Mouse (Mus musculus): ENCODE data around the gene Smad9. TPM values are rescaled to one million over a fixed set of nuclear protein-coding genes. Genes with fewer than 3 reads are reported as not detected.
A peak's percentile ranks its signal among the peaks of the same experiment; 100 is the strongest.

The Smad9 gene
- polyA plus RNA-seq, 1 experiment = 0.12 TPM

DNA sequence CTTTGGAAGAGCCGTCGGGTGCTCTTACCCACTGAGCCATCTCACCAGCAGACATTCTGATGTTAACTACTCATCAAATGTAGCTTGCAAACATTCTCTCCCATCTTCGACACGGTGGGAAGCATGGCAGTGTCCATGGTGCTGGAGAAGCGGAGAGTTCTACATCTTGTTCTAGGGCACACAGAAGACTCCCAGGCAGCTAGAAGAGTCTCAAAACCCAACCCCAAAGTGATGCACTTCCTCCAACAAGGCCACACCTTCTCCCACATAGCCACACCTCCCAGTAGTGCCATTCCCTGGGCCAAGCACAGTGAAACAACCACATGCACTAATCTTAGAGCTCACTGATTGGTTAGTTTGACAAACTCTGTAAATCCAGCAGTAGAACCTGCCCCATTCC lies 53.7 kb downstream of the Smad9 start:
- Histone ChIP-seq H3K36me3 (ENCODE audit: control insufficient read depth, insufficient read depth) (peaks cover 3% of the 10 kb centered on the region), H3K4me2 (ENCODE audit: low read depth) (no peak overlapping the region), H3K4me3 (no peak overlapping the region), H3ac (ENCODE audit: control insufficient read depth, insufficient read length) (no peak overlapping the region), H3K27me3 (ENCODE audit: control insufficient read depth, insufficient read depth, insufficient read length) (no peaks in the 10 kb centered on the region), H3K79me2 (ENCODE audit: control insufficient read depth, insufficient read depth) (peaks cover 17% of the 10 kb centered on the region)
- TF ChIP-seq TCF12 (IDR thresholded peaks at IDR 0.05; ENCODE audit: insufficient read depth, poor library complexity, severe bottlenecking) (no peak), REST (IDR thresholded peaks at IDR 0.05; ENCODE audit: insufficient read depth, insufficient read length) (peak; percentile 47), POLR2A (IDR thresholded peaks at IDR 0.05; ENCODE audit: insufficient read length, low read depth) (no peak)

DNA sequence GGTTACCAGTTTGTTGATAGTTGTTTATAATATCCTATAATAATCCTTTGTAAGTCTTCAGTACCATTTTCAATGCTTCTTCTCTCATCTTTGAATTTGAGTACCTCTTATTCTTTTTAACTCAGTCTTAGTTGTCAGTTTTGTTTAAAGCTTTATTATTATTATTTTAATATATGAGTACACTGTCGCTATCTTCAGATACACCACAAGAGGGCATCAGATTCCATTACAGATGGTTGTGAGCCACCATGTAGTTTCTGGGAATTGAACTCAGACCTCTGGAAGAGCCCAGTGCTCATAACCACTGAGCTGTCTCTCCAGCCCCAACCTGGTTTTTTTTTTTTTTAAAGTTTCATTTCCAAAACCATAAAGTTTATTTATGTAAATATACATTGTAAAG lies 56.2 kb downstream of the Smad9 start:
- peaks cover 5% of the 10 kb centered on the region for H3K79me2 ChIP-seq (ENCODE audit: control insufficient read depth, insufficient read depth)
- no peak overlapping the region for H3K4me2 ChIP-seq (ENCODE audit: low read depth)
- H3K4me3 ChIP-seq = no peak overlapping the region
- H3K27me3 ChIP-seq (ENCODE audit: control insufficient read depth, insufficient read depth, insufficient read length) = peaks cover 3% of the 10 kb centered on the region
- no peak overlapping the region for H3ac ChIP-seq (ENCODE audit: control insufficient read depth, insufficient read length)
- no peaks in the 10 kb centered on the region for H3K36me3 ChIP-seq (ENCODE audit: control insufficient read depth, insufficient read depth)
- no peak for TF ChIP-seq REST (IDR thresholded peaks at IDR 0.05; ENCODE audit: insufficient read depth, insufficient read length)

DNA sequence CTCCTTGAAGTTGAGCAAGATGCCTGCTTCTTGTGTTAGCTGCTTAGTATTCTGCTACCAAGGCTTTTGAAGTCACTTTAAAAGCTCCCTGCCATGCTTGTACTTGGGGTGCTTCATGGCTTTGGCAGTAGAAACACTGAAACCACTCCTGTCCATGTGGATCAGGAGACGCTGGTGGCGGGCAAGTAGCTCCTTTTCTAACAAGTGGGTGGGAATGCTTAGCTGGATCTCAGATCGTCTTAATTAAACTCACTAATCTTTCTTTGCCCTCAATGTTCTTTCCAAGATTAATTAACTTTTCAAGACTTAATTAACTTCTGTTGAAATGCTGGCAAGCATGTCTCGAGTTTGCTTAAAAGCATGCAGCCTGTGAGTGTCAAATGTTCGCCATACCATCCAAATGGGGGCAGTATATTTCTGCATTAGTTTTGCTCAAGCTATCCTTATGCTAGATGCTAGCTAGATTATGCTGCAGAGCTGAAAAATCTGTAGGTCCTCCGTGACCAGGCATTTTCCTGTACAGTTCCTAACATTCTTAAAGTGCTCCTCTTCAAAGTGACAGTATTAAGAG lies 58.1 kb downstream of the Smad9 start:
- H3K4me3 ChIP-seq = no peak overlapping the region
- no peaks in the 10 kb centered on the region for H3K36me3 ChIP-seq (ENCODE audit: control insufficient read depth, insufficient read depth)
- no peaks in the 10 kb centered on the region for H3K79me2 ChIP-seq (ENCODE audit: control insufficient read depth, insufficient read depth)
- peaks cover 3% of the 10 kb centered on the region for H3K27me3 ChIP-seq (ENCODE audit: control insufficient read depth, insufficient read depth, insufficient read length)
- no peak overlapping the region for H3ac ChIP-seq (ENCODE audit: control insufficient read depth, insufficient read length)
- TF ChIP-seq REST (IDR thresholded peaks at IDR 0.05; ENCODE audit: insufficient read depth, insufficient read length) (no peak), TCF3 (IDR thresholded peaks at IDR 0.05; ENCODE audit: insufficient read length, low read depth) (no peak), MAX (IDR thresholded peaks at IDR 0.05; ENCODE audit: low read depth) (no peak), SRF (IDR thresholded peaks at IDR 0.05; ENCODE audit: control insufficient read depth, insufficient read length, low read depth) (no peak), USF1 (IDR thresholded peaks at IDR 0.05; ENCODE audit: low read depth) (no peak), POLR2AphosphoS2 (IDR thresholded peaks at IDR 0.05; ENCODE audit: insufficient read length, low read depth) (no peak), E2F4 (IDR thresholded peaks at IDR 0.05; ENCODE audit: insufficient read depth) (no peak), POLR2A (IDR thresholded peaks at IDR 0.05; ENCODE audit: insufficient read length, low read depth) (no peak), MYOD1 (IDR thresholded peaks at IDR 0.05; ENCODE audit: control insufficient read depth in 1 of 3, insufficient read length in 2 of 3, low read depth in 2 of 3) (no peak), CEBPB (IDR thresholded peaks at IDR 0.05; ENCODE audit: insufficient read depth, poor library complexity, severe bottlenecking) (no peak)
- no peak overlapping the region for H3K4me2 ChIP-seq (ENCODE audit: low read depth)

DNA sequence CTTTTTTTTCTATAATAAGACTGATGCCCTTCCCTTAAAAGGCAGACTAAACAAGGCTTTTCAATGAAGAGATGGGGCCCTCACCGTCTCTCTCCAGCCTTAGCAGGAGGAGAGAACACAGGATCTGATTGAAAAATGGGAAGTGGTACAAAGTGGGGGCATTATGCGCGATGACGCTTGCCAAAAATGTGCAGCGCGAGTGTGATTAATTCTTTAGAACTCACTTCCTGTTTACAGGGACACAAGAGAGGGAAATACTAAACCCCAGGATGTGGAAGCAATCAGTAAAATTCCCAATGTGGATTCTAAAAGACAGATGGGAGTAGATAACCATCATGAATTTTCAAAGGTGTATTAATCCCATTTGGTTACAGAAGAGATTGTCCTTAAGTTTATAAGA lies 59.2 kb downstream of the Smad9 start:
- Histone ChIP-seq H3K4me2 (ENCODE audit: low read depth) (no peak overlapping the region), H3K79me2 (ENCODE audit: control insufficient read depth, insufficient read depth) (no peaks in the 10 kb centered on the region), H3ac (ENCODE audit: control insufficient read depth, insufficient read length) (no peak overlapping the region), H3K27me3 (ENCODE audit: control insufficient read depth, insufficient read depth, insufficient read length) (peaks cover 3% of the 10 kb centered on the region), H3K36me3 (ENCODE audit: control insufficient read depth, insufficient read depth) (no peaks in the 10 kb centered on the region), H3K4me3 (no peak overlapping the region)
- TF ChIP-seq TCF3 (IDR thresholded peaks at IDR 0.05; ENCODE audit: insufficient read length, low read depth) (no peak), POLR2A (IDR thresholded peaks at IDR 0.05; ENCODE audit: insufficient read length, low read depth) (no peak), CEBPB (IDR thresholded peaks at IDR 0.05; ENCODE audit: insufficient read depth, poor library complexity, severe bottlenecking) (no peak), MAX (IDR thresholded peaks at IDR 0.05; ENCODE audit: low read depth) (no peak), TCF12 (IDR thresholded peaks at IDR 0.05; ENCODE audit: insufficient read depth, poor library complexity, severe bottlenecking) (no peak), SRF (IDR thresholded peaks at IDR 0.05; ENCODE audit: control insufficient read depth, insufficient read length, low read depth) (no peak), MYOG (IDR thresholded peaks at IDR 0.05; ENCODE audit: control insufficient read depth in 1 of 3, insufficient read depth in 1 of 3, insufficient read length in 2 of 3, low read depth in 2 of 3) (no peak), REST (IDR thresholded peaks at IDR 0.05; ENCODE audit: insufficient read depth, insufficient read length) (no peak), POLR2AphosphoS2 (IDR thresholded peaks at IDR 0.05; ENCODE audit: insufficient read length, low read depth) (no peak), E2F4 (IDR thresholded peaks at IDR 0.05; ENCODE audit: insufficient read depth) (no peak), MYOD1 (IDR thresholded peaks at IDR 0.05; ENCODE audit: control insufficient read depth in 1 of 3, insufficient read length in 2 of 3, low read depth in 2 of 3) (no peak), USF1 (IDR thresholded peaks at IDR 0.05; ENCODE audit: low read depth) (no peak)

DNA sequence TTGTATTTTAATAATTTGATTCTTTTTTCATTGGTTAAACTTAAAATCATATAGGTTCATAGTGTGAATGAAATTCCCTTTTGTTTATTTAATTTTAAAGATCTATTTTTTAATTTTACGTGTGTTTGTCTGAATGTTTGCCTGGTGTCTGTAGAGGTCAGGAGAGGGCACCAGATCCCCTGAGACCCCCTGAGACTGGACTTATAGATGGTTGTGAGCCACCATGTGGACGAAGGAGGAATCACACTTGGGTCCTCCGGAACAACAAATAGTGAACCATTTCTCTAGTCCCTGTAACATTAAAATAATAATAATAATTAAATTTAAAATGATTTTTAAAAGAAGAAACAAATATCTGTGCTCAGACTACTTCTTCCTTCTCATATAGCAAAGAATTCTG lies 59.9 kb downstream of the Smad9 start:
- H3K4me2 ChIP-seq (ENCODE audit: low read depth) = no peak overlapping the region
- TF ChIP-seq TCF3 (IDR thresholded peaks at IDR 0.05; ENCODE audit: insufficient read length, low read depth) (no peak), REST (IDR thresholded peaks at IDR 0.05; ENCODE audit: insufficient read depth, insufficient read length) (no peak), MAX (IDR thresholded peaks at IDR 0.05; ENCODE audit: low read depth) (no peak), USF1 (IDR thresholded peaks at IDR 0.05; ENCODE audit: low read depth) (no peak), SRF (IDR thresholded peaks at IDR 0.05; ENCODE audit: control insufficient read depth, insufficient read length, low read depth) (no peak), E2F4 (IDR thresholded peaks at IDR 0.05; ENCODE audit: insufficient read depth) (no peak), POLR2AphosphoS2 (IDR thresholded peaks at IDR 0.05; ENCODE audit: insufficient read length, low read depth) (no peak), POLR2A (IDR thresholded peaks at IDR 0.05; ENCODE audit: insufficient read length, low read depth) (no peak), MYOG (IDR thresholded peaks at IDR 0.05; ENCODE audit: control insufficient read depth in 1 of 3, insufficient read depth in 1 of 3, insufficient read length in 2 of 3, low read depth in 2 of 3) (no peak), MYOD1 (IDR thresholded peaks at IDR 0.05; ENCODE audit: control insufficient read depth in 1 of 3, insufficient read length in 2 of 3, low read depth in 2 of 3) (no peak), TCF12 (IDR thresholded peaks at IDR 0.05; ENCODE audit: insufficient read depth, poor library complexity, severe bottlenecking) (no peak), CEBPB (IDR thresholded peaks at IDR 0.05; ENCODE audit: insufficient read depth, poor library complexity, severe bottlenecking) (no peak)
- H3ac ChIP-seq (ENCODE audit: control insufficient read depth, insufficient read length) = no peak overlapping the region
- peaks cover 6% of the 10 kb centered on the region for H3K27me3 ChIP-seq (ENCODE audit: control insufficient read depth, insufficient read depth, insufficient read length)
- no peak overlapping the region for H3K4me3 ChIP-seq
- H3K36me3 ChIP-seq (ENCODE audit: control insufficient read depth, insufficient read depth) = no peaks in the 10 kb centered on the region
- no peaks in the 10 kb centered on the region for H3K79me2 ChIP-seq (ENCODE audit: control insufficient read depth, insufficient read depth)
